Mouse (Mus musculus) frontal cortex, adult (tissue): Measurements from ENCODE around the gene Ppp2r5d.

Experiments
- ATAC-seq: cut with Nextera tagmentation; 2 replicates; pipeline ENCODE4 v1.9.2; 2017; ENCODE audit warnings: mild to moderate bottlenecking, moderate library complexity, mixed read lengths; ENCODE audit not compliant: low TSS enrichment

The Ppp2r5d gene

DNA sequence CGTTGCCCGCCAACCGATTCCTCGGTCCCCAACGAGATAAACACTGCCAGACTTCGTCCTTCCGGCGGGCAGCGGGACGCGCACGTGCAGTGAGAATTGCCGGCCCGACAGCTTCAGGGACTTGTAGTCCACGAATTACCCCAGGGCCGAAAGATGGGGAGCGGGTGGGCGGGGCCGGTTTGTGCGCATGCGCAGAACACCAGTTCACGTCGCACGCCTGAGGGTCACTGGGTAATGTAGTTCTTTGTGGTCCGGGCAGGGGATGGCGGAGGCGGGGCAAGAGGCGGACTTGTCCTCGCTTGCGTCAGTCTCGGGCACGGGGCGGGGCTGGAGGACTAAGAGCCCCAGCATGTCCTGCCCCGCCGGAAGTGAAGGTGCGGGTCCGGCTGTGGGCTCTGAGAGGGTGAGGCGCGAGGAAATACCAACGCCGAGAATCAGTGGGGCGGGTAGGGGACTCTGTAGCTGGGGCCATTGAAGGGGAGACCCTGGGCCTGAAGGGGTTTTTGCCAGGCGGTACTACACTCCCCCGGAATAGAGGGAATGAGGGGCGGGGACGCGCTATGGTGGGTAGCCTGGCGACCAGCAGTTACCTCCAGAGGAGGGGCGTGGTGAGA is 24.0 kb downstream of the Ppp2r5d start, which contains the start of gene Klhdc3:
Klhdc3 (minus strand) TSS at position 155 of the 614 bp plus-strand sequence.
- peak; percentile 91 for ATAC-seq

DNA sequence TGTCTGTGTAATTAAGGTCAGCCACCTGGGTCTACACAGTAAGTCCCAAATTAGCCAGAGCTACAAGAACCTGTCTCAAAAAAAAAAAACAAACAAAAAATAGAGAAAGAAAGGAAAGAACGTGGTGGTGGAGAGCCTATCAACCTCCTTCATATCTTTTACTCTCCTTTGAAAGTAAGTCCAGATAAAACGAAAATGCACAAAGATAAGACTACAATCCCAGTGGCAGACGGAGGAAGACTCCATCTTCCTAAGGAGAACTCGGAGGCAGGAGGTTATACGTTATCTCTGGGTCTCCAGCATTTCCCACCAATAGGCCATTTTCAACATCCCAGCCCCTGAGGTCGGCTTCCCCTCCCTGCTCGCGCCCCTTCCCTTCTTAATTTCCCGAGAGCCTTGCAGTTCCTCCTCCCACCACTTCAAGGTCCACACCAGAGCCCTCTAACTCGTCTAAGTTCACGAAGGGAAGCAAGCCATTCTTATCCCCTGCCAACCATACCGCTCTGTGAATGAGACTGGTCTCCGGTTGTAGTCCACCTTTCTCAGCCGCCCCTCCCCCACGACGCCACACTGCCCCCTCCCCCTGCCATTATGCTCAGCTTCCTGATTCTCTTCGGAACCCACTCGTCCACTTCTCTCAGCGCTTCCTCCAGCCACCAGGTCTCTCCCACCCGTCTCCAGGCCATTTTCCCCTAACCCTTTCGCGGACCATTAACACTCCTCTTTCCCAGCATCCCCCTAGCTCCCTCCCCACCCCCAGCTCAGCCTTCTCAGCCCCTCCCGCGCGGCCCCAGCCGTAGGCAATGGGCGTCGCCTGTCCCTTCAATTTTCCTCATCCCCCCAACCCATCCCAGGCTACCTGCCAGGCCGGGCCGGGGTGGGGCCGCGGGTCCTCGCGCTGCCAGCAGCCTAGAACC is 24.8 kb downstream of the Ppp2r5d start:
- ATAC-seq, result peak; percentile 3

DNA sequence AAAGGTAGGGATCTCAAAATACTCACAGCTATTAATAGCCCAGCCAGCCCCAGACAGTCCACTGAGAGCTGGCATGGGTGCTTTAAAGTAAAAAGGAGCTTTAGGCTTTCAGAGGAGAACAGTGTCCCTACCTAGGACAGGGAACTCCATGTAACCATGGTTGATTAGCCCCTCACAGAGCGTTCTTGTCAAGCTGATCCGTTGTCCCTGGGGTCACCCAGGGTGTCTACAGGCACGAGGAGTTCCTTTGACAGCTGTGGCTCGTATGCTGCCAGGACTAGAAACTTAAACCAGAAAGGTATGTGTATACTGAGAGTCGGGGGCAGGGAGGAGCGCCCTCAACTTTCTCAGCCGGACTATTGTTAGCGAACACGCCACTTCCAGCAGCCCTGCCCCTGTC is 26.0 kb downstream of the Ppp2r5d start:
- no peak for ATAC-seq

DNA sequence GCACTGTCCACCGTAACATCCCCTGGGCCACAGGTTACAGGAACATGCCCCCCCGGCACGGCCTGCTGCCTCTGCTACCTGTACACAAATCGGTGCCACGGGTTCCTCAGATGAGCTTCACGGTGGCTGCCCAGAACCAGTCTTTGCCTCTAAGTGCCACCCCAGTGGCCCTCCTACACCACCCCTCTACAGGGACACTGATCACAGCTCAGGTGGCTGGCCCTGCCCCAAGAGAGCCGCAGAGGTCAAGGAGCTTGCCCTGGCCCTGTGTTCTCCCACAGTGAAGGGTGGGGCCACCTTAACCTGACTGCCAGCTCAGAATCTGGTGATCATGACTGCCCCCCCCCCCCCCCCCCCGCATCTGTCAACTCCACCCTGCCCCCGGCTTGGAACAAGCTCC is 26.5 kb downstream of the Ppp2r5d start, which contains the start of gene Mea1:
Mea1 (plus strand) TSS at position 378 of the 400 bp plus-strand sequence.
- ATAC-seq, result no peak

DNA sequence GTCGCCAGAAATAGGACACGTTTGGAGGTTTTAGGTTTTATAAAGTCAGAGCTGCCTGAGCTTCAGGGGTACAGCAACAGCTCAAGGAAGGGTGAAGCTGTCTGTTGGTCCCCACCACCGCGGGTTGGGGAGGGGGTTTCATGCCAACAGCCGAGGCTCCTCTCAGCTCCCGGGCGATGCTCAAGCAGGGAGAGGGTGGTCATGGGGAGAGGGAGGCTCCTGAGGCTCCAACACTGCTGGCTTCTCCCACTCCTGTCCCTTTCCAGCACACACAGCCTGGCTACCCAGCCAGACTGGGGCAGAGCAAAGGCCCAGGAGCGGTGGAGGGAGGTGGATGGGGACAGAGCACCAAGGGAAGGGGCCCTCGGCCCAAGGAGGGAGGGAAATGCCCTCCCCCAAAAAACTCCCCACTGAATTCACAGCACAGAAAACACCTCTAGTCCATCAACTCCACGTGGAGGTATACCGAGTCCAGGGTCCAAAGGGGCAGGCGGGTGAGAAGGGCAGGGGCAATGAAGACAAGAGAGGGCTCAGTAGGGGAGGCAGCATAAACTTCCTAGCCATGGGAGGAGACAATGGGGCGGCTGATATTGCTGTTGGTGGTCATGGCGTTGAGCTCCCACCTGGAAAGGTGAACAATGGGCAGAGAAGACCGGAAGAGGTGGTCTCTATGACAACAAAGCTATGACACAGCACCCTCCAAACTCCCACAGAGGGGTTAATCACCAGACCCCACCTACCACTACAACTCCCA is 30.2 kb downstream of the Ppp2r5d start:
- ATAC-seq, result peak; percentile 22; the same call in 1 of the 2 replicates

DNA sequence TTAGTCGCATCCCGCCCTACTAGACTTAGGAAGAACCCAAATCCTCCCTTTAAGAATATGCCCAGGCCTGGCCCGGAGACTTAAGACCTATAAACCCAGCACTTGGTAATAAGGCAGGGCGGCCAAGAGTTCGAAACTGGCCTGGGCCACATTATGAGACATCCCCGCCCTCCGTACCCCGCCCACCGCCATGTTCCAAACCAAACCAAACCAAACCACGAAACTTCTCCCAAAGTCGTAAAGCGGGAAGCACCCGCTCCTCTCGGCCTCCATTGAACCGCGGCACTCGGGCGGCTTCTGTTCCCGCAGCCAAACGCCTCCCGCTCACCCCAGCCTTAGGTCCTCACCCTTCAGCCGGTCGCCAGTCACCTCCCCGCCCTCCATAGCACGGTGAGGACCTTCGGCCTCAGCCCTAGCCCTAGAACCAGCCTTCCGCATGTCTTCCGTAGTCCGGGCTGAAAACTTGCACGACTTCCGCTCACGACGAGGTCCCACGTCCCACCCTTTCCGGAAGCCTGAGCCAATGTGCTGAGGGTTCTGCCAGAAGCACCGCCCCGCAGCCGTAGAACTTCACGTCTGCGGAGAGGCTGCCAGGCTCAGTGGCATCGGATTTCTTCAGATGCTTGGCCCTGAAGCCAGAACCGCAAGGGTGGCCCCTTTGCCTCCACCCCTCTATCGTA is 30.9 kb downstream of the Ppp2r5d start, which contains the start of gene Rrp36:
Rrp36 (minus strand) TSS at position 503 of the 680 bp plus-strand sequence.
- peak; percentile 97 for ATAC-seq

DNA sequence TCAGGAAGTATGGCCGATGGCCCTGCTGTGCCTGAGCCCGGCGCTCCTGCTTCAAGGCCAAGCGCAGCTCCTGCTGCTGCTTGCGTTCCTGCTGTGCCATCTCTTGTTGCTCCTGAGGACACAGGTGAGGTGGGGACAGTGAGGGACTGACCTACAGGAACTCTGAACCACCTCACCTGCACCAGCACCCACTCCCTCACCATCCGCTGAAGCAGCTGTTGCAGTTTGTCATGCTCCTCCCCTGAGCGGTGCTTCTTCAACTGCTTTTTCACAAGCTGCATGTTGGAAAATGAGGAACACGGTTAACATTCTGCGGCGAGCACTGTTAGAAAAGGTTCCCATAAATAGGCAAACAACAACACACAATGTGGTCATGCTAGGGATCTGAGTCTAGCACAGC is 35.0 kb downstream of the Ppp2r5d start:
- no peak for ATAC-seq

DNA sequence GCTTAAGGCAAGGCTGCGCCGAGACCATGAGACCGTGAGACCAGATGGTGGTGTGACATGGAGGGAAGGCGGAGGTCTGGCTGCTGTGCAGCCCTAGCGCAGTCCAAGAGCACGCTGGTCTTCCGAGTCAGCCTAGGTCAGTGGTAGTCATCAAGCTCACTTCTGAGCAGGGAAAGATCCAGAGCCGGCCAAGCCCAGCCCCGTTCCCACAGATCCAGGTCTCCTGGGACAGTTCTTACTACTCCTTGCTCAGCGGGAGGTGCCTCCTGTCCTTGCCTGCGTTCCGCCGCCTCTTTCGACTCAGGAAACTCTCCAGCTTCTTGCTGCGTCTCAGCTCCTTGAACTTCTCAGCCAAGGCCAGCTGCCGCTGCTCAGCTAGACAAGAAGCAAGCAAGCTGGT is 37.2 kb downstream of the Ppp2r5d start:
- no peak for ATAC-seq

DNA sequence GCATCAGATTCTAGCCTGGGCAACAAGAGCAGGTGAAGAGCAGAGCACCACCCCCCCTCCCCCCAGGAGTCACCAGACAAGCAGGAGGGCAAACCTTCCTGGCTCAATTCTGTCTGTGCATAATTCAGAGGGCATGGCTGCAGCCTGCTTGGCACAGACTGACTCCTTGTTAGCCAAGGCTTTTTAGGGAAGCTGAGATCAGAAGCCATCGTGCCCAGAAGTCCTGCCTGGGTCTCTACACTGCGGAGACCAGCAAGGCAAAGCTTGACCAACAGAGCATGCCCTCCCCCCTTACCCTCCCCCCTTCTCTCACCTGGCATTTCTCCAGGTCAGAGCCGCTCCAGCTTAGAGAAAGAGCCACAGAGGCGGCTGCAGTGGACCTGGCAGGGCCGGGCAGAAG is 42.2 kb downstream of the Ppp2r5d start:
- ATAC-seq, result no peak

DNA sequence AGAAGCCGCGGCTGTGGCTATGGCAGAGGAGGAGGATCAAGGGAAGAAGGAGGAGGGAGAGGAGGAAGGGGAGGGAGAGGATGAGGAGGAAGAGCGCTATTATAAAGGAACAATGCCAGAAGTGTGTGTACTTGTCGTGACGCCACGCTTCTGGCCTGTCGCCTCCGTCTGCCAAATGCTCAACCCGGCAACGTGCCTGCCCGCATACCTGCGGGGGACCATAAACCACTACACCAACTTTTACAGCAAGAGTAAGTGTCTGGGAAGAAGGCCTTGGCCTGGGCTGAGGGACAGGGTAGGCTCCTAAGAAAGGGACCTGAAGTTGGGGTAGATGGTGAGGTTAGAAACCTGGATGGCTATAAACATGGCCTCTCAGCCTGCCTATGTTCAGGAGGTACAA is 42.9 kb downstream of the Ppp2r5d start:
- ATAC-seq, result no peak

DNA sequence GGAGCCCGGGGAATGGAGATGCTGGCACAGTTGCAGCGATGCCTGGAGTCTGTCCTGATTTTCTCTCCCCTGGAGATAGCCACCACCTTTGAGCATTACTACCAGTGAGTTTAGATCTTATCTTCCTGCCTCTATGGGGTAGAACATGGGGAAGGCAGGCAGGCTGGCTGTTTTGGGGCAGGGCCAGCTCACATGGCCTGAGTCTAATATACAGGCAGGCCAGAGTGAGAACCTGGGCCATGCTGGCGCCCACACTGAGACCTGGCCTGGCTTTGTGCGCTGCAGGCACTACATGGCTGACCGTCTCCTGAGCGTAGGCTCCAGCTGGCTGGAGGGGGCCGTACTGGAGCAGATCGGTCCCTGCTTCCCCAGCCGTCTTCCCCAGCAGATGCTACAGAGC is 43.6 kb downstream of the Ppp2r5d start:
- no peak for ATAC-seq

DNA sequence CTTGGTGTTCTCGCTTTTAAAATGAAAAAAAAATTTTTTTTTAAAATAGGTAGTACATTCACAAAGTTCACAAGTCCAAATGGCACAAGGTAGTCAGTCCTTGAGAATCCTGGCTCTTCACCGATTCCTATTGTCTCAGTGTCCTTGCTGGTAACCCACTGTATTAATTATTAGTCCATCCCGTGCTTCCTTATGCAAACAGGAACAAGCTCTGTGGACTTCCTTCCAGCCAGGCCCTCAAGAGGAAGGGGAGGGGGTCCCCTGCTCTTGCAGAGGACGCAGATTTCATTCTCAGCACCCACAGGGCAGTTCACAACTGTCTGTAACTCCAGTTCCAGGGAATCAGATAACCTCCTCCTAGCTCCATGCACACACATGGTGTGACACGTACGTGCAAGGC is 48.9 kb downstream of the Ppp2r5d start:
- no peak for ATAC-seq

DNA sequence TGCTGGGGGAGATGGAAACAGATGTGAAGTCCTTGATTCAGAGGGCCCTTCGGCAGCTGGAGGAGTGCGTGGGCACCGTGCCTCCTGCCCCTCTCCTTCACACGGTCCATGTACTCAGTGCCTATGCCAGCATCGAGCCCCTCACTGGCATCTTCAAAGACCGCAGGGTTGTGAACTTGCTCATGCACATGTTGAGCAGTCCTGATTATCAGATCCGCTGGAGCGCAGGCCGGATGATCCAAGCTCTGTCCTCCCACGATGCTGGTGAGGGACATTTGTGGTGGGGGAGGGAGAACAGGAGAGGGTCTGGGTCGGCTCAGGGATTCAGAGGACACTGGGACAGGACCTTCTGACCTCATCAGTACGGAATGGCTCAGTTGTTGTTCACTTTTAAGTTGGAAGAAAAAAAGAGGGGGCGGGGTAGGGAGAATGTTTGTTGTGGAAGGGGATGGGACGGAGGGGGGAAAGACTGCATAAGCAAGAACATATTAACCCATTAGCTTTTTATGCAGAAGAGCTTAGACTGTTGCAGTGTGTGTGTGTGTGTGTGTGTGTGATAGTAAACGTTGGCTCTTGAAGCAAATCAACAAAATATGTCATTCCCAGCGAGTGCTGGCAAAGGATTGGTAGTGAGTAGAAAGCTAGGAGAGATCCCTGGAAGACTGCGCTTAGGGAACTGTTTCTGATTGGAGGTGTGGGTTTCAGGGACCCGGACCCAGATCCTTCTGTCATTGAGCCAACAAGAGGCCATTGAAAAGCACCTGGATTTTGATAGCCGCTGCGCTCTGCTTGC is 53.0 kb downstream of the Ppp2r5d start:
- no peak for ATAC-seq

DNA sequence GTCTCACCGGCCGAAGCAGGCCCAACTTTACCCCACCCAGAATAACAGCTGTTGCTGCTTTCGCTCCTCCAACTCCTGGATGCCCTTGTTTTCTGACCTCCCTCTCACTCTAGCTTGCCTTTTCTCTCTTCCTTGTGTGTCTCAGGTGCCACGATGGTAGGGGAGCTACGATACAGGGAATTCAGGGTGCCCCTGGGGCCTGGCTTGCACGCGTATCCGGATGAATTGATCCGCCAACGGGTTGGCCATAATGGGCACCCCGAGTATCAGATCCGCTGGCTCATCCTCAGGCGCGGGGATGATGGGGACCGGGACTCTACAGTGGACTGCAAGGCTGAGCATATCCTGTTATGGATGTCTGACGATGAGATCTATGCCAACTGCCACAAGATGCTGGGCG is 53.6 kb downstream of the Ppp2r5d start:
- no peak for ATAC-seq

DNA sequence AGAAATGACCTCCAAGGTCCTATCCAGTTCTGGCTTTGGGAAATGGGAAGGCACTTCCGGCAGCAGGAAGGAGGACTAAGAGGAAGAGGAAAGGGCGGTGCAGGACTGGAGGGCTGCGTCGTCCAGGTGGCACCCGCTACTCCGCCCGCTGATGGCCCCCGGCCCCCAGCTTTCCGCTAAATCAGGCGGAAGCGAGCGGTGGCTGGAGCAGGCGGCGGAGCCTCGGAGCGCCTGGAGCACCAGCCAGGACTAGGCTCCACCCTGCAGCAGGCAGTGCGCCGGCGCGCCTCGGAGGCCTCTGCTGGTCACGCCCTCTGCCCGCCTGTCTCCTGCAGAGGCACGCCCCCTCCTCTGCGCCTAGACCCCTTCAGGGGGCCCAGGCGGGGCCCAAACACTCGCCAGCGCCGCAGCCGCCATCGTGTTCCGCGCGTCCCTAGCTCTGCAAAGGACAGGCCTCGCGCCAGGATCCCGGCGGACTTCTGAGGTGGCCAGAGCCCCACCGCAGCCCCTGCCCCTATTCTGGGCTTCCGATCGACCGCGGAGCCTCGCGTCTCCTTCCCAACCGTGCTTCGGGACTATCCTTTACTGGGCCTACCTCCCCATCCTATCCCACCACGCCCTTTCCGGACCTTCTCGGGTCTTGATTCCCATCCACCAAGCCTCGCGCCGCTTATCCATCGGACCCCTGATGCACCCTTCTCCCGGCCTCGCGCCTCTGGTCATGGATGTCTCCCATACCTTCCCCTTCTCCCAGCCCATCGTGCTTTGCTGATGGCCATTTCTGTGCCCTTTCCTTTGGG is 54.5 kb downstream of the Ppp2r5d start, which contains the start of gene Cul7:
Cul7 (plus strand) TSS at position 106 of the 800 bp plus-strand sequence.
- peak; percentile 81 for ATAC-seq

DNA sequence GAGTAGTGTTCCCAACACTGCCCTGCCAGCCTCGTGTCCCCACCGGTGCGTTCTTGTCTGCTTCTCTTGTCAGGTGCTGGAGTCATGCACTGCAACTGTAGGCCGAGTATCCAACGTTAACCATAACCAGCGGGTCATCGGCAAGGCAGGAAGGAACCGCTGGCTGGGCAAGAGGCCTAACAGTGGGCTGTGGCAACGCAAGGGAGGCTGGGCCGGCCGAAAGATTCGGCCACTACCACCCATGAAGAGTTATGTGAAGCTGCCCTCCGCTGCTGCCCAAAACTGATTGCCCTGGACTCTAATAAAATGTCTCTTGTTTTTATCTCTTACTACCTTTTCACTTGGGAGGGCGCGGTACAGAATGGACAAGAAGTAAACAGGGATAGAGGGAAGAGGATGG is 55.1 kb downstream of the Ppp2r5d start:
- ATAC-seq, result no peak

DNA sequence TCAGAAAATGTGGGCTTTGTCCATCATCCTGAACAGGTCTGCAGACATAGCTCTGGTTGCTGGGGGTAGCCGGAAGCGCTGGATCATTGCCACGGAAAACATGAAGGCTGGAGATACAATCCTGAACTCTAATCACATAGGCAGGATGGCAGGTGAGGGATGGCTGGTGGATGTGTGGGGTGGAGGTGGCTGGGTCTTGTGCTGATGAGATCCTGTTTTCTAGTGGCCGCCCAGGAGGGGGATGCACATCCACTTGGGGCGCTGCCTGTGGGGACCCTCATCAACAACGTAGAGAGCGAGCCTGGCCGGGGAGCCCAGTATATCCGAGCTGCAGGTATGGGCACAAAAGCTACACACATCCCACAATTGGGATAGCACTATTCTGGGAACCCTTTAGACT is 56.5 kb downstream of the Ppp2r5d start:
- no peak for ATAC-seq

DNA sequence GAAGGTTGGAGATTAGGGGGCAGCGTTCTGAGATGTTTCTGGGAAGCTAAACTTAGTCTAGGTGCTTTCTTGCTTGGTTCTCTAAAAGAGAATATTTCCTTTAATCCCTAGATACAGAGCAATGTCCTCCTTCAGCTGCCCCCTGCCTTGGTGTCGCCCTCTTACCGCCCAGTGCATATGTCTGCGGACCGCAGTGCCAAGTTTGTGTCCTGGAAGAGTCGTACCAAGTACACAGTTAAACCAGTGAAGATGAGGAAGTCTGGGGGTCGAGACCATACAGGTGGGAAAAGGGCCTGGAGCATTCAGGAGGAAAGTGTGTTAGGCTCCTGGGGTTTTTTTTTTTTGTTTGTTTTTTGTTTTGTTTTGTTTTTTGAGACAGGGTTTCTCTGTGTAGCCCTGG is 57.6 kb downstream of the Ppp2r5d start:
- no peak for ATAC-seq

DNA sequence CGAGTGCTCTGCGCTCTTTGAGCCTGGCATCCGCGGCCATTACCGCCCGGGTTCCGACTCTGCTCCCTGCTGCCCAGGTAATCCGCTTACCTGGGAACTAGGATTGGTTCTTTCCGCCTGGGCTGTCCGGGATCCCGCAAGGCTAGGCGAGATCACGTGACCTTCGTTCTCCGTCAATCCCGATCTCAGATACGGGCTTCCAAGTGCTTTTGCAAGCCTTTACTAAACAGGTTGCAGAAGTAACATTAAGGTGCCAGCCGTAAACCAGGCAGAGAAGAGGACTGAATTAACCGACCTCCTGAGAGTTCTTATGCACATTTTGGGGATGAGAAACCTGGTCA is 58.6 kb downstream of the Ppp2r5d start:
- no peak; the same call in 1 of the 2 replicates for ATAC-seq
